Mouse (Mus musculus): ENCODE measurements at regions not wholly inside any gene's neighbourhood (a gene's known extent, or its start where the extent isn't known, plus 50 kb on each side); places are given as distances from the start of the nearest gene placed in this dataset. TPM values are rescaled to one million over a fixed set of nuclear protein-coding genes. Genes with fewer than 3 reads are reported as not detected.

DNA sequence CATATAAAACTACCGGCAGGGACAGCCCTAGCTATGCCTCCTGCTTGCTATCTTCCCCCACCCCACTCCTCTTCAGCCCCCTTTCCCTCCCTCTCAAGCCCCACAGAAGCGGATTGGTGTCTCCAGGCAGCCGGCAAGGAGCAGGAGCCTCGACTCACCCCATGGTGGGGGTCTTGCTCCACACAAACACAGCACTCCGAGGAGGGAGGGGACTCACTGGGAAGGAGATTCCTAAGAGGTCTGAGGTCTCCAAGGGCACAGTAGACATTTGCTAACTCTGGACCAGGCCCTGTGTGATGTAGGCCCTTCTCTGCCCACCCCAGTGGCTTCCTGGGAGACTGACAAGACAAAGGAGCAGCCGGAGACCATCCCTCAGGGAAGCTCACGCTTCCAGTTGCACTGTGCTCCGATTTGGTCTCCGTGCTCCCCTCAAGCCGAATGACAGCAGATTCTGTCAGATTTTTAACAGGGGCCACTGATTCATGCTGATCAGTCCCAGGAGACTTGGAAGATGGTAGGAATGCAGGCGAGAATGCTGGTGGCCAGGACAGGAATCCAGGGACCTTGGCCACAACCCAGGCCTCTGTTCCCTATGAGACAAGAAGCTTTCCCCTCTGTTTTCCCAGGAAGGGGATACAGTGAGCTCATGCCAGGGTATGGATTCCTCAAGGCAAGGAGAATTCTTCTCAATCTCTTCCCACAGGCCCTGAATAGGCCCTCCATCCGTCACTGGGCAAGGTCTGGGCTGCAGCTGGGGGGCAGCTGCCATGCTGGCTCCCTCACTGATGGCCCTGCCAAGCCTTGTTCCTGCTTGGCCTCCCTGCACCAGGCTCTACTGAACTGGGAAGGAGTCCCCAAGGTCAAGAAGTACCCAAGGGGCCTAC lies 55.2 kb upstream of the Dlk1 start:
- no peak for ATAC-seq (replicated peaks)
- Histone ChIP-seq H3K9me3 (no peaks in the 10 kb centered on the region), H3K4me2 (no peak overlapping the region), H3K4me3 (no peak overlapping the region), H3K4me1 (peaks cover 40% of the 10 kb centered on the region), H3K9ac (no peak overlapping the region), H3K36me3 (replicated peaks) (no peaks in the 10 kb centered on the region), H3K27ac (no peak overlapping the region), H3K27me3 (replicated peaks) (no peaks in the 10 kb centered on the region)
- WGBS = 48% methylated on average over 12 of the region's 12 CpGs

DNA sequence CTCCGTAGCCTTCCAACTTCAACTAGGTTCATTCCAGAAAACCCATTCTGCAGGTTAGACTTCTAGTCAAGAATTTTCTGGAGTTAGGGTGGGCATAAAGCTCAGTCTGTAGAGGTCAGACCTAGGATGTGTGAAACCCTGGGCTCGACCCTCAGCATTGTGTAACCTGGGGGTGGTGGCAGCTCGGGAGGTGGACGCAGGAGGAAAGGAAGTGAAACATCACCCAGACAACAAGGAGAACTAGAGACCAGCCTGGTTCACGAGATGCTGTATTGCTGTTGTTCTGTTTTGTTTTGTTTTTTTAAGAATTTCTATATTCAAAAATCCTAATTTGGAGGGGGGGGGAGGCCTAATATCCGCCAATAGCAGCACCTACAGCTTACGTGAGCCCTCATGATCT lies 54.1 kb upstream of the Dlk1 start:
- WGBS = 84% methylated on average over 7 of the region's 7 CpGs
- no peak for ATAC-seq (replicated peaks)
- H3K4me2 ChIP-seq = no peak overlapping the region
- H3K36me3 ChIP-seq (replicated peaks) = no peaks in the 10 kb centered on the region
- no peaks in the 10 kb centered on the region for H3K9me3 ChIP-seq
- H3K4me1 ChIP-seq = peaks cover 33% of the 10 kb centered on the region
- no peak overlapping the region for H3K9ac ChIP-seq
- H3K27me3 ChIP-seq (replicated peaks) = no peaks in the 10 kb centered on the region
- H3K27ac ChIP-seq = no peak overlapping the region
- no peak overlapping the region for H3K4me3 ChIP-seq

DNA sequence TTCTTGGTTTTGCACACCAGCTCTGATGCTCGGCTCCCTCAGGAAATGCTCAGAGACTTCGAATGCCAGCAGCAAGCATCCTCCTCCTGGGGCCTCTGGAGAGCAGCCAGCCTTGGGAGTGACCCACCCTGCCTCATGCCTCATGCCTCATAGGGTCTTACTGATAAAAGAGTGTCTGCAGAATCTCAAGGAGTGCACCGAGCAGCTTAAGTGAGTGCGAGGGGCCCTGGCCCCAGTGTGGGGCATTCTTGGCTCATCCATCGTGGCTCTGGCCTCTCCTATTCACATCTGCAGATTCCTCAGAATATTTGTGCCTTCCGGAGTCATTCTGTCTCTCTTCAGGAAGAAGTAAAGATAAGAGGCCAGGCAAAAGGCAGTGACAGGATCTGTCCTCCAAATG lies 53.7 kb upstream of the Dlk1 start:
- H3K36me3 ChIP-seq (replicated peaks) = no peaks in the 10 kb centered on the region
- no peak for ATAC-seq (replicated peaks)
- H3K4me2 ChIP-seq = no peak overlapping the region; the same call in 1 of the 2 replicates
- H3K4me3 ChIP-seq = no peak overlapping the region
- H3K4me1 ChIP-seq = peaks cover 29% of the 10 kb centered on the region
- WGBS = 14% methylated on average over 6 of the region's 6 CpGs
- no peak overlapping the region for H3K27ac ChIP-seq
- H3K9ac ChIP-seq = no peak overlapping the region
- H3K9me3 ChIP-seq = no peaks in the 10 kb centered on the region
- H3K27me3 ChIP-seq (replicated peaks) = no peaks in the 10 kb centered on the region

GRCm38 (mm10) chr12:109399591-109399990 lies 53.0 kb upstream of the Dlk1 start:
- no peak for ATAC-seq (replicated peaks)
- H3K4me1 ChIP-seq = peaks cover 22% of the 10 kb centered on the region
- H3K9me3 ChIP-seq = no peaks in the 10 kb centered on the region
- peak overlapping the region; percentile 34 for H3K4me2 ChIP-seq
- no peaks in the 10 kb centered on the region for H3K27me3 ChIP-seq (replicated peaks)
- no peaks in the 10 kb centered on the region for H3K36me3 ChIP-seq (replicated peaks)
- WGBS = 17% methylated on average over 22 of the region's 22 CpGs
- no peak overlapping the region for H3K9ac ChIP-seq
- no peak overlapping the region for H3K4me3 ChIP-seq
- H3K27ac ChIP-seq = no peak overlapping the region

DNA sequence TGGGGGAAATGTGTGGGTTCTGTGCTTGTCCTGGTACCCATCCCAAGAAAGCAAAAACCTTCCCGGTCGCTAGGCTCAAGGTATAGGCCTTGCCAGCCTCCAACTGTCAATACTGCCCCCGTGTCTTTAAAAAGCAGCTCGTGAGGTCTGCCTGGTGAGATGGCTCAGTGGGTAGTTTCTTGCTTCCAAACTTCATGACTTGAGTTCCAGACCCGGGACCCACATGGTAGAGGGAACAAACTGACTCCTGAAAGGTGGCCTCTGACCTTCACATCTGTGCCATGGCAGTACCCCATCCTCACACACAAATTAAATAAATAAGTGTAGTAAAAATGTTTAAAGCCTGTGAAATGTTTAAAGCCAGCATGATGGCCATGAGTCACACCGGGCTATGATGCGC lies 52.6 kb upstream of the Dlk1 start:
- Histone ChIP-seq H3K4me1 (peaks cover 19% of the 10 kb centered on the region), H3K4me3 (no peak overlapping the region), H3K4me2 (no peak overlapping the region), H3K36me3 (replicated peaks) (no peaks in the 10 kb centered on the region), H3K27me3 (replicated peaks) (no peaks in the 10 kb centered on the region), H3K9me3 (no peaks in the 10 kb centered on the region), H3K27ac (no peak overlapping the region), H3K9ac (no peak overlapping the region)
- WGBS = 87% methylated on average over 7 of the region's 7 CpGs
- no peak for ATAC-seq (replicated peaks)

- Histone ChIP-seq H3K4me3 (no peak overlapping the region), H3K9me3 (no peaks in the 10 kb centered on the region), H3K4me1 (peaks cover 19% of the 10 kb centered on the region), H3K4me2 (no peak overlapping the region), H3K27me3 (replicated peaks) (no peaks in the 10 kb centered on the region), H3K36me3 (replicated peaks) (no peaks in the 10 kb centered on the region), H3K9ac (no peak overlapping the region), H3K27ac (no peak overlapping the region)
- 53% methylated on average over 15 of the region's 15 CpGs for WGBS
- ATAC-seq (replicated peaks) = no peak
These were observed 51.6 kb upstream of the Dlk1 start for GRCm38 (mm10) chr12:109400936-109401586.

DNA sequence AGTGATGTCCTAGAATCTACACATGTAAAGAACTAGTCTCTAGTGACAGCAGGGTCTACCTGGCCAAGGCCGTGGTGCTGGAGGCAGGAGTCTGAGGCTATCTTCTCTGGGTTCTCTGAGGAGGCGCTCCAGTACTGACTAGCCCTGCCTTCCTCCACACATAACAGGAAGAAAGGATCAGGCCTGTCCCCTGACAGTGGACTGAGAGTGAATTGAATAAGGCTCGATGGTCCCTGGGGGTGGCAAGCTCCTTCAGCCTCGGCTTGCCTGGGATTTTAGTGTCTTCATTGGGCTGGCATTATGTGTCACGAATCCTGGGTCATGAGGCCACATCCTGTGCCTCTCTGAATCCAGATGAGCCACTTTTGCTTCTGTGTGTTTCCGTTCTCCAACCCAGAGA lies 50.9 kb upstream of the Dlk1 start:
- Histone ChIP-seq H3K9me3 (no peaks in the 10 kb centered on the region), H3K4me3 (no peak overlapping the region), H3K4me1 (peaks cover 19% of the 10 kb centered on the region), H3K27me3 (replicated peaks) (no peaks in the 10 kb centered on the region), H3K36me3 (replicated peaks) (no peaks in the 10 kb centered on the region), H3K4me2 (no peak overlapping the region), H3K27ac (no peak overlapping the region), H3K9ac (no peak overlapping the region)
- no peak for ATAC-seq (replicated peaks)
- WGBS = 73% methylated on average over 6 of the region's 6 CpGs

DNA sequence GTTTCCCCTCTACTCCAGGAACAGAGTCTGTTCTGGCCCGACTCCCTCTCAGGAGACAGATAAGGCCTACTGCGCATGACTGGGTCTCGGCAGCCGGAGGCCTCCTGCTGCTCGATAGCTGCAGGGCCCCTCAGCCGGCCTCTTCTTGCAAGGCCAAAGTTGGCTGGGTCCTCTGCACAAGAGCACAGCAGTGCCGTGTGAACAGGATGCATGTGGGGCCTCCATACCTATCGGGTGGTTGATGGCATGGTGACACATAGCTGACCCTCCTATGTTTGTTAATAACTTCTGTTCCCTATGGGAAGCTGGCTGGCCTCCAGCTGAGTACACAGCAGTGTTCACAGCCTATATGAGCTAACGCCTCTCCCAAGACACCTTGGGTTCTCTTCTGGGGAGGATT lies 50.4 kb upstream of the Dlk1 start:
- H3K27ac ChIP-seq = no peak overlapping the region
- H3K4me2 ChIP-seq = no peak overlapping the region
- H3K9me3 ChIP-seq = no peaks in the 10 kb centered on the region
- no peak for ATAC-seq (replicated peaks)
- H3K9ac ChIP-seq = no peak overlapping the region
- H3K4me3 ChIP-seq = no peak overlapping the region
- peaks cover 19% of the 10 kb centered on the region for H3K4me1 ChIP-seq
- 34% methylated on average over 9 of the region's 9 CpGs for WGBS
- H3K36me3 ChIP-seq (replicated peaks) = no peaks in the 10 kb centered on the region
- H3K27me3 ChIP-seq (replicated peaks) = no peaks in the 10 kb centered on the region

Small RNA genes in the stretch of these regions (microRNA-seq; reads per million reads assigned to microRNA genes)
- gene Gm22234 (not detected), gene Gm25297 (not detected)

Measured in midbrain, embryonic 15.5 days (tissue).